Mouse (Mus musculus) small intestine, adult 10 weeks (tissue): ENCODE results near the gene Vmn2r73. TPM values are rescaled to one million over a fixed set of nuclear protein-coding genes. Genes with fewer than 3 reads are reported as not detected.

Experiments used
- polyA plus RNA-seq: library from polyadenylated mRNA; stranded (reverse); fragments of 350-450 nt; fragmentation: Illumina TruSeq; extraction: RNeasy Lipid Tissue Mini Kit (QIAGEN cat#74804); gene quantifications from one replicate; pipeline ENCODE4 v1.2.3, GENCODE M21; 2014; ENCODE audit warnings: low replicate concordance

Gene Vmn2r73
- not detected for polyA plus RNA-seq

DNA sequence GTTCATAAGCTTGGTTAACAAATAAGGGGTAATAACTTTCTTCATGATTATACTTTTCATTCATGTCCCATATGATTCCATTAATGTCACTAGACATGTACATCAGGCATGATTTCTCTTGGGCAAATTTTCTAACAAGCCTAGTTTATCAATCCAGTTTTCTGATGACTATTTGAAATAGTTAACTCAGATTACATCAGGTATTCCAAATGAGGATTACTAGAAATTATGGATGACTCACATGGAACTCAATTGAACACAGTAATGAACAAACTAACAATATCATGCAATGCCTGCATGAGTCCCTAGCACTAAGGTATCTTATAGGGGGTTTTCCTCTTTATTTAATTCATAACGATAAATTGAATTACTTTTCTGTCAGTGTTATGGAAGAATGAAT, at the start of gene Vmn2r73:
Gene Vmn2r73 (minus strand): TSS at position 101 of the 400 bp plus-strand sequence.

Other genes with a start within 250 kb of the Vmn2r73 start
- not detected for gene Vmn2r72, start 121.2 kb downstream of the Vmn2r73 start, polyA plus RNA-seq
- gene Vmn2r74, start 85.4 kb upstream of the Vmn2r73 start, polyA plus RNA-seq = not detected